Mouse (Mus musculus) lung, embryonic 16.5 days (tissue): ENCODE measurements around the gene Ckap2l. TPM values are rescaled to one million over a fixed set of nuclear protein-coding genes. Genes with fewer than 3 reads are reported as not detected.

ENCODE experiments used
- ATAC-seq: fragments of 200-750 bp; cut with Nextera tagmentation; 2 replicates; pipeline ENCODE4 v1.8.0; 2017; ENCODE audit warnings: low read depth, mild to moderate bottlenecking, moderate library complexity
- H3K27ac ChIP-seq: fragments of 300-500 bp; sonication (generic); 2 replicates; pipeline ENCODE4 v1.5.1; 2014; ENCODE audit warnings: mild to moderate bottlenecking, control low read depth, low read length
- H3K27me3 ChIP-seq: fragments of 300-500 bp; sonication (generic); 2 replicates; pipeline ENCODE4 v1.6.1; 2014; ENCODE audit warnings: low read depth, low read length, mixed read lengths; ENCODE audit not compliant: control insufficient read depth, insufficient read depth
- H3K36me3 ChIP-seq: fragments of 300-500 bp; sonication (generic); 2 replicates; pipeline ENCODE4 v1.6.1; 2014; ENCODE audit warnings: low read length; ENCODE audit not compliant: control insufficient read depth, insufficient read depth
- H3K4me1 ChIP-seq: fragments of 300-500 bp; sonication (generic); replicated peaks from 2 replicates; pipeline ENCODE4 v1.6.1; 2014; ENCODE audit warnings: low read length, mixed read lengths; ENCODE audit not compliant: control insufficient read depth, insufficient read depth
- H3K4me2 ChIP-seq: fragments of 300-500 bp; sonication (generic); 2 replicates; pipeline ENCODE4 v1.6.1; 2014; ENCODE audit warnings: low read depth, low read length, control low read depth
- H3K4me3 ChIP-seq: fragments of 300-500 bp; sonication (generic); 2 replicates; pipeline ENCODE4 v1.5.1; 2014; ENCODE audit warnings: mild to moderate bottlenecking, low read length, control low read depth
- H3K9ac ChIP-seq: fragments of 300-500 bp; sonication (generic); 2 replicates; pipeline ENCODE4 v1.6.1; 2014; ENCODE audit warnings: low read length, control low read depth
- H3K9me3 ChIP-seq: fragments of 300-500 bp; sonication (generic); 2 replicates; pipeline ENCODE4 v1.6.1; 2016; ENCODE audit warnings: low read length; ENCODE audit not compliant: control insufficient read depth
- WGBS: fragments of 180-500 bp; shearing (Covaris S2); extraction: QIAGEN DNeasy Blood & Tissue Kit; methylation state at CpG from one replicate; pipeline ENCODE4 v1.1.7; 2014; 5-methylcytosine and 5-hydroxymethylcytosine counted together
- polyA plus RNA-seq: library from polyadenylated mRNA; unstranded; fragments of >200 nt; fragmentation: Nextera tagmentation; extraction: Ambion mirVana; gene quantifications from 2 replicates; pipeline ENCODE4 v1.2.1, GENCODE M21; 2015

Ckap2l gene
- polyA plus RNA-seq, 1 experiment from 2014 or later = 64.0 TPM

GRCm38 (mm10) chr2:129269986-129270385, 27.0 kb downstream of the Ckap2l start:
- H3K36me3 ChIP-seq = peaks cover 68% of the 10 kb centered on the region
- no peak overlapping the region for H3K27ac ChIP-seq
- H3K27me3 ChIP-seq = no peaks in the 10 kb centered on the region
- no peak for ATAC-seq
- 82% methylated on average over 5 of the region's 5 CpGs for WGBS
- no peaks in the 10 kb centered on the region for H3K4me1 ChIP-seq
- H3K4me2 ChIP-seq = no peak overlapping the region
- H3K4me3 ChIP-seq = no peak overlapping the region
- no peak overlapping the region for H3K9ac ChIP-seq
- H3K9me3 ChIP-seq = no peaks in the 10 kb centered on the region

DNA sequence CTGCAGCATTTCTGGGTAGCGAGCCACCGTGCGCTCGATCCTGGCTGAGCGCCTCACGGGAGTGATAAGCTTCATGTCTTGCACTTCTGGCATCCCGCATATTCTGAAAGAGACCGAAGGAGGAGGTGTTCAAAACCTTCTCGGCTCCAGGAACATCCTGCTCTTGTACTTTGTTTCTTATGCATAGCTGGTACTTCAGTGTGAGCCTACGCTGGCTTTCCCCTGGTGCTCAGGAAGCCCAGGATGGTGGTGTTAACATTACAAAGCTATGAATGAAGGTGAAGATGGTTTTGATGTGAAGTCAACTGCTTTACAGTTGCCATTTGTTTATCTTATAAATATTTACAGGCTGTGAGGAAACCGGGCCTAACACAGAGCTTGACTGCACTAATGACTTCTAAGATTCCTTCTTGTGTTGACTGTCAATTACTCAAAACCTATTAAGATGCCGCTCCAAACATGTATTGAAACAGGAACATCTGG, 27.8 kb downstream of the Ckap2l start:
- peaks cover 64% of the 10 kb centered on the region for H3K36me3 ChIP-seq
- H3K9ac ChIP-seq = no peak overlapping the region
- ATAC-seq = no peak
- H3K4me2 ChIP-seq = no peak overlapping the region
- H3K4me3 ChIP-seq = no peak overlapping the region
- H3K9me3 ChIP-seq = no peaks in the 10 kb centered on the region
- WGBS = 90% methylated on average over 12 of the region's 12 CpGs
- no peaks in the 10 kb centered on the region for H3K27me3 ChIP-seq
- H3K4me1 ChIP-seq = no peaks in the 10 kb centered on the region
- H3K27ac ChIP-seq = no peak overlapping the region

DNA sequence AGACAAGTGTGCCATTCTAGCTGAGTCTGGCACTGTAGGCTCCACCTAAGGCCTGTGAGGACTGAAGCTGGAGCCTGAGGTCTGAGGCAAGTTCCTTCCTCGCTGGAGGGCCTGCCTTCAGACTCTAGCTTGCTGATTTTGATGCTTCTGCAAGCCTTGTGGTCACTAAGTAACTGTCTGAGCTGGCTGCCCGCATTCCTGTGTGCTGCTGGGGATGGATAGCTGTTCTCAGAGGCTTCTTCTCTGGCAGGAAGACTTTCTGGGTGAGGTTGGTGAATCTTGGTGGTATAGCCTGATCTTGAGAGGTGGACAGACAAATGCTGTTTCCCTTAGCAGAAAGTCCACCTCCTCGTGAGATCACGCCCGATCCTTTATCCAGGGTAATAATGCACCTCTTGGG, 29.3 kb downstream of the Ckap2l start:
- H3K36me3 ChIP-seq = peaks cover 52% of the 10 kb centered on the region

GRCm38 (mm10) chr2:129265316-129265715, 31.7 kb downstream of the Ckap2l start:
- Histone ChIP-seq H3K36me3 (peaks cover 37% of the 10 kb centered on the region), H3K27ac (no peak overlapping the region), H3K9ac (no peak overlapping the region), H3K4me1 (no peaks in the 10 kb centered on the region), H3K9me3 (no peaks in the 10 kb centered on the region), H3K4me2 (no peak overlapping the region), H3K4me3 (no peak overlapping the region), H3K27me3 (no peaks in the 10 kb centered on the region)
- 94% methylated on average over 7 of the region's 7 CpGs for WGBS
- ATAC-seq = no peak

More for the DNA sequence above, 29.3 kb downstream of the Ckap2l start:
- H3K9ac ChIP-seq = no peak overlapping the region
- H3K4me3 ChIP-seq = no peak overlapping the region
- H3K27ac ChIP-seq = no peak overlapping the region
- no peak overlapping the region for H3K4me2 ChIP-seq
- H3K27me3 ChIP-seq = no peaks in the 10 kb centered on the region
- no peaks in the 10 kb centered on the region for H3K4me1 ChIP-seq
- no peaks in the 10 kb centered on the region for H3K9me3 ChIP-seq
- WGBS = 95% methylated on average over 5 of the region's 5 CpGs
- no peak for ATAC-seq

DNA sequence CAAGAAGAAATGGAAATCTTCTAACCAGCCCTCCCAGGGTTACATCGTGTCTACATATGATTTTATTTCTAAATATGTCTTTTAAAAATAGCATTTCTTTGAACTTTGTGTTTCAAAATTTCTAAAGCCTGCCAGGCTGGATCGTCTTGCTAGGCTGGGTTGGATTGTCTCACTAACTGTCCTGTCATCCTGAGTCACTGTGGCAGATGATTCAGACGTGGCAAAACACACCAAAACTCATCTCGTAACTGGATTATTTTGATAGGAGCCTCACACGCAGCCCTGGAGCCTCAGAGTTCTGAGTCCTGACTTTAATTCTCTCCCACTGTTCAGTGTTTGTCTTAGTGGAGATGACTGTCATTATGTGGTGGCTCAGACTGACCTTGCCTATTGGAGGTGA, 33.9 kb downstream of the Ckap2l start:
- H3K4me2 ChIP-seq = no peak overlapping the region
- H3K4me3 ChIP-seq = no peak overlapping the region
- no peak overlapping the region for H3K27ac ChIP-seq
- 54% methylated on average over 5 of the region's 5 CpGs for WGBS
- no peak overlapping the region for H3K9ac ChIP-seq
- no peaks in the 10 kb centered on the region for H3K4me1 ChIP-seq
- peaks cover 15% of the 10 kb centered on the region for H3K36me3 ChIP-seq
- H3K27me3 ChIP-seq = no peaks in the 10 kb centered on the region
- H3K9me3 ChIP-seq = no peaks in the 10 kb centered on the region
- ATAC-seq = no peak

- no peak overlapping the region for H3K27ac ChIP-seq
- H3K4me2 ChIP-seq = no peak overlapping the region
- no peaks in the 10 kb centered on the region for H3K4me1 ChIP-seq
- no peaks in the 10 kb centered on the region for H3K27me3 ChIP-seq
- ATAC-seq = no peak
- no peak overlapping the region for H3K4me3 ChIP-seq
- WGBS = 53% methylated on average over 6 of the region's 6 CpGs
- no peak overlapping the region for H3K9ac ChIP-seq
- no peaks in the 10 kb centered on the region for H3K9me3 ChIP-seq
- H3K36me3 ChIP-seq = no peaks in the 10 kb centered on the region; the same call in 1 of the 2 replicates
Measured at GRCm38 (mm10) chr2:129261151-129261794, 35.7 kb downstream of the Ckap2l start.

GRCm38 (mm10) chr2:129260646-129261045, 36.4 kb downstream of the Ckap2l start:
- ATAC-seq = no peak
- no peaks in the 10 kb centered on the region for H3K27me3 ChIP-seq
- no peak overlapping the region for H3K4me3 ChIP-seq
- H3K4me1 ChIP-seq = no peaks in the 10 kb centered on the region
- WGBS = 67% methylated on average over 3 of the region's 3 CpGs
- H3K27ac ChIP-seq = no peak overlapping the region
- H3K36me3 ChIP-seq = no peaks in the 10 kb centered on the region
- no peaks in the 10 kb centered on the region for H3K9me3 ChIP-seq
- no peak overlapping the region for H3K9ac ChIP-seq
- no peak overlapping the region for H3K4me2 ChIP-seq

DNA sequence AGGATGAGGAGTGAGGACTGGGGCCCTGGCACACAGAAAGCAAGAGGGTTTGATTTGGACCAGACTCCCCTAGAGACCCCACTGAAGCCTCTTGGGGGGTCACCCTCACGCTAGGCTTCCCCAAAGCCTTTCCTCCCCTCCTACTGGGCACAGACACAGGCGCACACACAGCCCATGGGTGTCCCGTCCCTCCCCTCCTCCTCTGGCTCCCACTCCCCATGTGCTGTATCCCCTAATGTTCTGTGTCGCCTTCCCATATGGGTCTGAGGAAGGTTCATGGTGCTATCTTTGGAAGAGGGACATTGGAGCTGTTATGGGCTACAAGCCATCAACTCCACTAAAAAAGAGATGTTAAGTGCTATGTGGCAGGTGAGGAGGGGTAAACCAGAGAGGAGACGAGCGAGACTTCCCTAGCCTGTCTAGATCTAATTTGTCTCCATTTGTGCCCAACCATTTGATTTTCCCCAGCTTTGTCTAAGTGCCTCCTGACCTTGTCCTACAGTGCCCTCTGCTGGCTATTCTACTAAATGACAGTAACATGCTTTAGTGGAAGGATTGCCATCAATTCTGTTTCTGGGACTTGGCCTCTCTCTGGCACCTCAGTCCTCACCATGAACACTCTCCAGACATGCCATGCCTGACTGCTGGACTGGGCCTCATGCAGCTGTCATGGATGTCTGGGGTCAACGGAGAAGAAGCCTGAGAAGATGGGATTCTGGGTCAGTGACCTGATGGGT, 38.4 kb downstream of the Ckap2l start:
- Histone ChIP-seq H3K4me2 (no peak overlapping the region), H3K4me1 (no peaks in the 10 kb centered on the region), H3K27ac (no peak overlapping the region), H3K9me3 (no peaks in the 10 kb centered on the region), H3K36me3 (no peaks in the 10 kb centered on the region), H3K4me3 (no peak overlapping the region), H3K9ac (no peak overlapping the region), H3K27me3 (no peaks in the 10 kb centered on the region)
- ATAC-seq = peak; percentile 65
- WGBS = 33% methylated on average over 7 of the region's 7 CpGs

DNA sequence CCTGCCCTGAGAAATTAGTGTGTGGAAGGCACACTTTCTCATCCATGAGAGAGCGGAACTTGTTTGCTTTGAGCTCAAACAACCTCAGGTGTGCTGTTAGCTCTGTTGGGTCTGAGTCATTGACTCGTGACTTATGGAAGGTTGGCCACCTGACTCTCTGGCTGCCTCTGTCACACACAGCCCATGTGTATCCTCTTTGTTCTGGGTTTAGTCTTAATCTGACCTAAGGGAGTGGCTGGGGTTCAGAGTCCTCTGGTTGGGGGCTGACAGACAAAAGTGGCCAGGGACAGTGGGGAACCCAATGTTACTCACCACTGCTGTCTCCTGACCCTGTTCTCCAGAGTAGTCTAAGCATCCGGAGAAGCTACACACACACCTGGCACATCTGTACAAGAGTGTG, 39.0 kb downstream of the Ckap2l start:
- Histone ChIP-seq H3K9ac (no peak overlapping the region), H3K36me3 (no peaks in the 10 kb centered on the region), H3K27me3 (no peaks in the 10 kb centered on the region), H3K9me3 (no peaks in the 10 kb centered on the region), H3K4me3 (no peak overlapping the region), H3K4me2 (no peak overlapping the region), H3K4me1 (no peaks in the 10 kb centered on the region), H3K27ac (no peak overlapping the region)
- WGBS = 71% methylated on average over 3 of the region's 3 CpGs
- ATAC-seq = no peak; the same call in 1 of the 2 replicates
